Mouse (Mus musculus) hindbrain, embryonic 12.5 days (tissue): ENCODE results near the gene Atp5k. TPM values are rescaled to one million over a fixed set of nuclear protein-coding genes. Genes with fewer than 3 reads are reported as not detected.

Experiments
- ATAC-seq: fragments of 200-750 bp; cut with Nextera tagmentation; 2 replicates; pipeline ENCODE4 v1.8.0; 2017; ENCODE audit warnings: moderate TSS enrichment; ENCODE audit not compliant: low FRiP score
- H3K27ac ChIP-seq: fragments of 300-500 bp; sonication (generic); 2 replicates; pipeline ENCODE4 v1.5.1; 2016; ENCODE audit warnings: mild to moderate bottlenecking
- H3K27me3 ChIP-seq: fragments of 300-500 bp; sonication (generic); 2 replicates; pipeline ENCODE4 v1.6.1; 2016; ENCODE audit warnings: mild to moderate bottlenecking
- H3K36me3 ChIP-seq: fragments of 300-500 bp; sonication (generic); 2 replicates; pipeline ENCODE4 v1.6.1; 2016; ENCODE audit warnings: mild to moderate bottlenecking
- H3K4me1 ChIP-seq: fragments of 300-500 bp; sonication (generic); 2 replicates; pipeline ENCODE4 v1.6.1; 2016
- H3K4me2 ChIP-seq: fragments of 300-500 bp; sonication (generic); replicated peaks from 2 replicates; pipeline ENCODE4 v1.6.1; 2016; ENCODE audit warnings: mild to moderate bottlenecking
- H3K4me3 ChIP-seq: fragments of 300-500 bp; sonication (generic); 2 replicates; pipeline ENCODE4 v1.5.1; 2016; ENCODE audit warnings: mild to moderate bottlenecking
- H3K9ac ChIP-seq: fragments of 300-500 bp; sonication (generic); 2 replicates; pipeline ENCODE4 v1.6.1; 2016; ENCODE audit warnings: mild to moderate bottlenecking, moderate library complexity
- H3K9me3 ChIP-seq: fragments of 300-500 bp; sonication (generic); replicated peaks from 2 replicates; pipeline ENCODE4 v1.6.1; 2016; ENCODE audit warnings: mild to moderate bottlenecking
- WGBS: fragments of 180-500 bp; shearing (Covaris S2); methylation state at CpG from one replicate; pipeline ENCODE4 v1.1.7; 2016; 5-methylcytosine and 5-hydroxymethylcytosine counted together
- polyA plus RNA-seq: library from polyadenylated mRNA; unstranded; fragments of >200 nt; fragmentation: Nextera tagmentation; extraction: Ambion mirVana; gene quantifications from 2 replicates; pipeline ENCODE4 v1.2.1, GENCODE M21; 2016

The Atp5k gene
- polyA plus RNA-seq, result 393 and 437 TPM in 2 replicates

GRCm38 (mm10) chr5:108433804-108434587 is at the start of gene Atp5k:
Atp5k (minus strand) TSS chr5:108434448.
- Histone ChIP-seq H3K36me3 (peaks cover 16% of the 10 kb centered on the region; the same call in 1 of the 2 replicates), H3K27ac (no peak within 1 kb of the TSS), H3K9ac (peak within 1 kb of the TSS; percentile 90), H3K4me2 (peak within 1 kb of the TSS; percentile 91), H3K27me3 (no peaks in the 10 kb centered on the region; the same call in 1 of the 2 replicates), H3K9me3 (no peaks in the 10 kb centered on the region), H3K4me1 (peaks cover 12% of the 10 kb centered on the region), H3K4me3 (peak within 1 kb of the TSS; percentile 85)
- WGBS, result 1% methylated on average over 42 of the region's 42 CpGs
- peak; percentile 86 for ATAC-seq

- Histone ChIP-seq H3K9me3 (no peaks in the 10 kb centered on the region), H3K27me3 (no peaks in the 10 kb centered on the region), H3K4me1 (no peaks in the 10 kb centered on the region), H3K27ac (no peak overlapping the region), H3K4me3 (no peak overlapping the region), H3K9ac (no peak overlapping the region), H3K36me3 (peaks cover 43% of the 10 kb centered on the region), H3K4me2 (no peak overlapping the region)
- WGBS, result 91% methylated on average over 6 of the region's 6 CpGs
- no peak for ATAC-seq
These were observed 48.8 kb upstream of the Atp5k start for GRCm38 (mm10) chr5:108483006-108483405.

- H3K4me3 ChIP-seq, result no peak overlapping the region
- H3K9ac ChIP-seq, result no peak overlapping the region
- WGBS, result 93% methylated on average over 3 of the region's 3 CpGs
- no peaks in the 10 kb centered on the region for H3K4me1 ChIP-seq
- no peaks in the 10 kb centered on the region for H3K27me3 ChIP-seq
- H3K27ac ChIP-seq, result no peak overlapping the region
- ATAC-seq, result no peak
- H3K9me3 ChIP-seq, result no peaks in the 10 kb centered on the region
- H3K4me2 ChIP-seq, result no peak overlapping the region
- peaks cover 74% of the 10 kb centered on the region for H3K36me3 ChIP-seq
These were observed 41.7 kb upstream of the Atp5k start for GRCm38 (mm10) chr5:108475977-108476376.

- no peak overlapping the region for H3K4me3 ChIP-seq
- H3K9me3 ChIP-seq, result no peaks in the 10 kb centered on the region
- WGBS, result 90% methylated on average over 4 of the region's 4 CpGs
- H3K27me3 ChIP-seq, result no peaks in the 10 kb centered on the region
- no peak overlapping the region for H3K4me2 ChIP-seq
- no peak for ATAC-seq
- H3K27ac ChIP-seq, result no peak overlapping the region
- 0 out of 2 replicates have a peak, but pooled peaks cover 5% of the 10 kb centered on the region for H3K4me1 ChIP-seq
- no peak overlapping the region for H3K9ac ChIP-seq
- peaks cover 68% of the 10 kb centered on the region for H3K36me3 ChIP-seq
These were observed 39.5 kb upstream of the Atp5k start for GRCm38 (mm10) chr5:108473737-108474136.

GRCm38 (mm10) chr5:108469617-108470016 is 35.4 kb upstream of the Atp5k start:
- Histone ChIP-seq H3K4me1 (peaks cover 17% of the 10 kb centered on the region; the same call in 1 of the 2 replicates), H3K4me3 (no peak overlapping the region), H3K27ac (no peak overlapping the region), H3K36me3 (peaks cover 30% of the 10 kb centered on the region), H3K9me3 (no peaks in the 10 kb centered on the region), H3K4me2 (no peak overlapping the region), H3K9ac (no peak overlapping the region), H3K27me3 (no peaks in the 10 kb centered on the region)
- WGBS, result 79% methylated on average over 7 of the region's 7 CpGs
- no peak for ATAC-seq

- Histone ChIP-seq H3K4me3 (no peak overlapping the region), H3K9ac (no peak overlapping the region), H3K4me2 (no peak overlapping the region), H3K27ac (no peak overlapping the region), H3K4me1 (peaks cover 43% of the 10 kb centered on the region), H3K9me3 (no peaks in the 10 kb centered on the region), H3K36me3 (0 out of 2 replicates have a peak, but pooled peaks cover under 1% of the 10 kb centered on the region), H3K27me3 (no peaks in the 10 kb centered on the region)
- ATAC-seq, result no peak
- WGBS, result 93% methylated on average over 1 of the region's 1 CpGs
These were observed 32.4 kb upstream of the Atp5k start for GRCm38 (mm10) chr5:108466647-108467046.

- Histone ChIP-seq H3K27me3 (no peaks in the 10 kb centered on the region), H3K27ac (no peak overlapping the region), H3K36me3 (no peaks in the 10 kb centered on the region), H3K4me3 (no peak overlapping the region), H3K9ac (no peak overlapping the region), H3K4me1 (peaks cover 46% of the 10 kb centered on the region), H3K4me2 (no peak overlapping the region), H3K9me3 (no peaks in the 10 kb centered on the region)
- no peak for ATAC-seq
- 91% methylated on average over 6 of the region's 6 CpGs for whole genome bisulfite sequencing
These were observed 31.1 kb upstream of the Atp5k start for GRCm38 (mm10) chr5:108465131-108465891.

GRCm38 (mm10) chr5:108462446-108462845 is 28.2 kb upstream of the Atp5k start:
- no peak for ATAC-seq
- H3K27ac ChIP-seq, result no peak overlapping the region
- H3K4me2 ChIP-seq, result peak overlapping the region; percentile 98

GRCm38 (mm10) chr5:108461082-108462065 is 27.1 kb upstream of the Atp5k start, which contains the start of gene Pcgf3:
Pcgf3 (plus strand) TSS chr5:108461232.
- under 1% methylated on average over 57 of the region's 62 CpGs for WGBS
- Histone ChIP-seq H3K4me1 (peaks cover 38% of the 10 kb centered on the region), H3K27me3 (peaks cover 16% of the 10 kb centered on the region), H3K9me3 (no peaks in the 10 kb centered on the region), H3K4me3 (peak within 1 kb of the TSS; percentile 93), H3K36me3 (no peaks in the 10 kb centered on the region), H3K27ac (peak within 1 kb of the TSS; percentile 86), H3K4me2 (peak within 1 kb of the TSS; percentile 98), H3K9ac (peak within 1 kb of the TSS; percentile 99)
- ATAC-seq, result peak; percentile 97

More at GRCm38 (mm10) chr5:108462446-108462845, 28.2 kb upstream of the Atp5k start:
- WGBS, result 40% methylated on average over 4 of the region's 4 CpGs
- Histone ChIP-seq H3K9ac (peak overlapping the region; percentile 99), H3K4me1 (peaks cover 38% of the 10 kb centered on the region), H3K27me3 (peaks cover 16% of the 10 kb centered on the region), H3K4me3 (peak overlapping the region; percentile 93), H3K36me3 (no peaks in the 10 kb centered on the region), H3K9me3 (no peaks in the 10 kb centered on the region)

- H3K27ac ChIP-seq, result no peak overlapping the region
- no peak for ATAC-seq
These were observed 26.2 kb upstream of the Atp5k start for GRCm38 (mm10) chr5:108460461-108460860.

GRCm38 (mm10) chr5:108458706-108459105 is 24.5 kb upstream of the Atp5k start:
- no peak overlapping the region for H3K27ac ChIP-seq
- H3K4me1 ChIP-seq, result peaks cover 21% of the 10 kb centered on the region
- H3K4me3 ChIP-seq, result no peak overlapping the region
- H3K9ac ChIP-seq, result no peak overlapping the region
- WGBS, result 74% methylated on average over 2 of the region's 2 CpGs
- no peak overlapping the region for H3K4me2 ChIP-seq
- H3K27me3 ChIP-seq, result peaks cover 16% of the 10 kb centered on the region
- H3K36me3 ChIP-seq, result no peaks in the 10 kb centered on the region
- ATAC-seq, result no peak
- no peaks in the 10 kb centered on the region for H3K9me3 ChIP-seq

More at GRCm38 (mm10) chr5:108460461-108460860, 26.2 kb upstream of the Atp5k start:
- peaks cover 16% of the 10 kb centered on the region for H3K27me3 ChIP-seq
- peak overlapping the region; percentile 98 for H3K4me2 ChIP-seq
- H3K4me1 ChIP-seq, result peaks cover 29% of the 10 kb centered on the region
- peak overlapping the region; percentile 99 for H3K9ac ChIP-seq
- H3K4me3 ChIP-seq, result peak overlapping the region; percentile 93
- whole genome bisulfite sequencing, result 44% methylated on average over 6 of the region's 6 CpGs
- no peaks in the 10 kb centered on the region for H3K36me3 ChIP-seq
- H3K9me3 ChIP-seq, result no peaks in the 10 kb centered on the region
